Mouse (Mus musculus) c-Kit-positive CD71-positive TER-119-negative erythroid progenitor cells, embryonic 14.5 days (primary cell): ENCODE results near the gene Inafm2.

ENCODE experiments used
- DNase-seq: peaks from one replicate; pipeline ENCODE4 v3.0.0-alpha.2; 2013; ENCODE audit warnings: low read depth

The Inafm2 gene

GRCm38 (mm10) chr2:118726873-118727272 lies 18.7 kb upstream of the Inafm2 start:
- no peak for DNase-seq

DNA sequence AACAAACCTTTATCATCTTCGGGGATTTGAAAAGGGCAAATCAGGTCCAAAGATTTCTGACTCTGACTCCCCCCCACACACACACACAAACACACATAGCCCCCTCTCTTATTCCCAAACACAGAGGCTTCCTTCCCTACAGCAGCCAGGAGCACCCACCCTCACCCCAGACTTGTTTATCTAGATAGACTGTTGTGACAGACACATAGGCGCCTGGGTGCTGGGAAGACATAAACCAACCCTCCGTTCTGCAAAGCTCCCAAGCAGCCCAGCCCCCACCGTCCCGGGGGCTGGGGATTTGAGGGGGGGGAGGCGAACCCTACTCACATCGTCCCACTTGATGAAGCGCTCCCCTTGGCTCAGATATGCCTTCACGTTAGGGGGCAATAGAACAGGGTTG lies 17.6 kb upstream of the Inafm2 start:
- DNase-seq = no peak

DNA sequence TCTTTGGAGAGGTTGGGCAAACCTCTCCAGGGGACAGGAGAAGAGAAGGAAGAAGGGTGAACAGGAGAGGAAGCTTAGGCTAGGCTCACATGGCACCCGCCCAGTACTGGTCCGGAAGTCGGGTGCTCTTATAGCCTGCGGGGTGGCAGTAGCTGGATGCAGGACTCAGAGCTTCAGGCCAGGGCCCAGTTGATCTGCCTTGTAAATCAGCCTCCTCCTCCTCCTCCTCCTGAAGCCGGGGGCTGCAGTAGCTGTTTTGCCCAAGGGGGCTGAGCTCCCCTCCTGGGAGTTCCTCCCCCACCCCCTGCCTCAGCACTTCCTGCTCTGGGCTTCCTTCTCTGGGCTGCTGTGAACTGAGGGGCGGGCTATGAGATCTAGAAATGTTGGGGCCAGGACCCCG lies 17.2 kb upstream of the Inafm2 start, which contains the start of gene Plcb2:
Gene Plcb2, minus strand, starts transcription at position 102 of the 400 bp plus-strand sequence.
- DNase-seq = no peak

GRCm38 (mm10) chr2:118729194-118729593 lies 16.4 kb upstream of the Inafm2 start:
- DNase-seq = no peak

- no peak for DNase-seq
Measured at GRCm38 (mm10) chr2:118729816-118730621, 15.5 kb upstream of the Inafm2 start.

DNA sequence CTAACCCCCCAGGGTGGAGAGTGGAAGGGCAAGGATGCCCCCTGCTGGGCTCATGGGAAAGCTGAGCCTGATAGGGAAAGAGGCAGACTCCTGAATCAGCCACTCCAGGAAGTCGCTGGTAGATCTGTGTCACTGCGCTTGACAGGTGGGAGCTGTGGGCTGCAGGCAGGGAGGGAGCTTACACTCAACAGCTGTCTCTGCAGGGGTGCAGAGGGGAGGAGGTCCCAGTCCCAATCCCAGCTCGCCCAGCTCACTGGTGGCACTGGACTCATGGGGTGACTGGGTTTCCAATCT lies 15.0 kb upstream of the Inafm2 start:
- DNase-seq = no peak

GRCm38 (mm10) chr2:118731981-118732380 lies 13.6 kb upstream of the Inafm2 start:
- DNase-seq = no peak

DNA sequence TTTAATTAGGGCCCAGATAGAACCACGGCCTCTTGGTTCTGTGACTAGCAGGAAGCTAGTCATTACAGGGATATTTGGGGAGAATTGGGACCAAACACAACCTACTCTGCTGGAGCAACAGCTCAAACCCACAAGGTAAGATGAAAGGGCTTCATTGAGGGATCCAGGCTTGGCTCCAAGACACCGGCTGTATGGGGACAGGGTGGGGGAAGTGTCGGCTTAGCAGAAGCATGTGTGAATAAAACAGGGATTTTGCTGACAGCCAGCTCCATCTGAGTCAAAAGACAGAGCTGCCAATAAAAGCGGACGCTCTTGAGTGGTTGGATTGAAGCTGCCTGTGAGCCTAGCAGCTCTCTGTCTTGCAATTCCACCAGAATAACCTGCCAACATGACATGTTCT lies 12.2 kb upstream of the Inafm2 start:
- no peak for DNase-seq

- no peak for DNase-seq
Measured at GRCm38 (mm10) chr2:118740341-118740740, 5.2 kb upstream of the Inafm2 start.

DNA sequence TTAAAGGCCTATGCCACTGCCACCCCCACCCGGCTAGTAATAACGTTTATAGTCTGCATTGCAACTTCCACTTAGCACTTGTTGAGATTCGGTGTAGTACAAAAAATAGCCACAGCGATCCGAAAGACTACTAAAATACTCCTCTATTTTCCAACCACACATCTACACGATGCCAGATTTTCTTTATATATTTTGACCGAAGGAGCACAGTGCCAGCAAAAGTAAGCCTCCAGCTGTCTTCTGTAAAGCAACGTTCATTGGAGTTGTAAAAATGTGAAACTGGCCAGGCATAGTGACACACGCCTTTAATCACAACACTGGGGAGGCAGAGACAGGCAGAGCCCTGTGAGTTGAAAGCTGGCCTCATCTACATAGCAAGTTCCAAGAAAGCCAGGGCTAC lies 4.4 kb upstream of the Inafm2 start:
- no peak for DNase-seq

GRCm38 (mm10) chr2:118743261-118743943 lies 2.2 kb upstream of the Inafm2 start:
- no peak for DNase-seq

DNA sequence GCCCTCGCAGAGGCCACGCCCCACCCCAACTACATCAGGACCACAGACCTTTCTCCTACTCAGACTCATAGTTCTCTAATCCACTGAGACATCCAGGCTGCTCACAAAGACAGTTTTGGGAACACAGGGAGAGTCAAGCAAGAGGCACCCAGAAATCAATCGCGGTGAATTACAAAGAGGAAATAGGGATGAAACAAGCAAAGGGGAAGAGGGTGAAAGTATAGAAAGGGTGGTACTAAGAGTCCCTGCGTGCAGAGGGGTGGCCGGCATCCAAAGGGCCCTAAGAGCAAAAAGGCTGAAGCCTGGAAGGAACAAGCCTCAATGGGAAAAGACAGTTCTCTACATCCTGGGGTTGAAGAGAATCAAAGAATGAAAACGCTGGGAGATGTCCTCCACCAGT lies 937 bp upstream of the Inafm2 start:
- no peak for DNase-seq

- no peak for DNase-seq
Measured at GRCm38 (mm10) chr2:118745915-118746901, 650 bp downstream of the Inafm2 start.

- DNase-seq = no peak
Measured at GRCm38 (mm10) chr2:118747301-118747960, 1.9 kb downstream of the Inafm2 start.

- DNase-seq = no peak
Measured at GRCm38 (mm10) chr2:118749341-118749884, 3.9 kb downstream of the Inafm2 start.

DNA sequence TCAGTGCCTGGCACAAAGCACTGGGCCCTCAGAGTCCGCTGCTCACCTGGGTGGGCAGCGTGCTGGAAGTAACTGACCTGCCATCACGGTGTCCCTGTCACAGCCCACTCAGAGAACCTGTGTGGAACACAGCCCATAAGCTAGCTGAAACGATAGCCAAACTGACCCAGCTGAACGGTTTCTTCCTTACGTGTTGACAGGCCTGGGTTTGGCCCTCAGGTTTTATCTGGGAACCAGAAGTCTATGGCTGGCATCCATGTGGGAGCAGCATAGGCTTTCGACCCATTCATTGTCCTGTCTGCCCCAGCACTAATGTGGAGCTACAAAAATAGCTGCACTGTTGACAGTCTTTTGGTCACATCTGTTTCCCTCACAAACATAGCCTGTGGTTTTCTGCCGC lies 4.9 kb downstream of the Inafm2 start:
- no peak for DNase-seq

DNA sequence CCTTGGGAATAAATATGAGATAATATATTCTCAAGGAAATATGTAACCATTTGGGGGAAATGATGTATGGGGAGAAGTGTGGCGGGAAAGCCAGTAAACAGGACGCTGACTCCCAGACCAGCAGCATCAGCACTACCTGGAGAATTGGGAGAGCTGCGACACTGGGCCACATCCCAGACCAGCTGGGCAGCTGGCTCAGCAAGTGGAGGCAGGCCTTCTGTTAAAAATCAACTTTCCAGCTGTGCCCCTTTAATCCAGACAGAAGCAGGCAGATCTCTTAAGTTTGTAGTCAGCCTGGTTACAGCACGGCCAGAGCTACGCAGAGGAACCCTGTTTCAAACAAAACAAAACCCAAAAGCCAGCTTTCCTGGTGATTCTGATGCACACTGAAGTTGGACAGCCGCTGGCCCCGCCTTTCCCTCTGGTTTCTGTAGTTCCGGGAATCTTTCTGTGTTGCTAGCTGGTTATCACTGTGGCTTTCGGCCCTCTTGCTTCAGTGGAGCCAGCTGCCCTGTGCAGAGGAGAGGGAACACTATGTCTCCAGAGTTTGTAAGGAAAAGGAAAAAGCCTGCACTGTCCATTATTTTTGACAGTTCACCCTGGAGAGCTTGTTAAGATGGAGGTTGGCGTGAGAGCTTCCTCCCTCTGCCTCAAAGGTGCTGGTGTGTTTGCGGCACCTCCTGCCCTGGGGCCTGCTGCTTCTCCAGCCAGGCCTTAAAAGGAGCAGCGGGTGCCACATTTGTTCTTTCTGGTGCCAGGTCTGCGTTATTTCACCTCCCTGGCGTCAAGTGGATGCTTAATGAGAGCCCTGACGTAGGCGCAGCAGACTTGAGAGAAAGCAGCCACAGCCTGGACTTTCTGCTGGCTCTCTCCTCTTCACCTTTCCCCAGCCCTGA lies 6.6 kb downstream of the Inafm2 start:
- no peak for DNase-seq

GRCm38 (mm10) chr2:118752792-118753108 lies 7.2 kb downstream of the Inafm2 start:
- DNase-seq = no peak

DNA sequence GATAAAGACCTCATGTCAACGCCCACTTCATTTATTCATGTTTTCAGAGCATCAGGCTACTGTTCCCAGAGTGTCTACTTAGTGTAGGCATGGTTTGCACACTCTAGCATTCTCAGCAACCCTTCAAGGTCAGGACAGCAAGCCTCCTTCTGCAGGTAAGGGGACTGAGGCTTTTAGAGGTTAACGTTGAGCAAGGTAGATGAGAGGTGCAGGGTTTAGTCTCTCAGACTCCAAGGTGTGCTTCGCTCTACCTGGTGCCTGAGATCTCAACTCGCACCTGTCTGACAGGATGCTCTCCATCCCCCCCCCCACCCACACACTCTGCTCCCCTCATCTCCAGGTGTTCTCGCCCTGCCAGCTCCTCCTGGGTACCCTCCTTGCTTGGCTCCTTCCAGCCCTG lies 8.6 kb downstream of the Inafm2 start:
- DNase-seq = no peak

DNA sequence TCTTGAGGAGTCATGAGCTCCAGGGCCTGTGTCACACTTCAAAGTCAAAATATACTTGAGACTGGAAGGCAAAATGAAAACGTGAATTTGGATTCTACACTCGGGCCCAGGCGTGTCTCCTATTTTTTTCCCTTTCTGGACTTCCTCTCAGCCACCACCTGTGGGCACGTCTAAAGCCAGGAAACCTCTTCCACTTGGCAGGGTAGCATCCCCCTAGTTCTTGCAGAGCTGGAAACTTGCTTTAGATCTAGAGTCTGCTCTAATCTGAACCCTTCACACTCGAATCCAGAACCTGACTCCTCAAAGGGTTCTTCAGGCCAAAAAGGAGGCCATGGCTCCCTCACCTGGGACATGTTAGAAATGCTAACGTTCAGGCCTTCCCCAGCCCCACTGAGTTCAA lies 9.8 kb downstream of the Inafm2 start:
- no peak for DNase-seq

DNA sequence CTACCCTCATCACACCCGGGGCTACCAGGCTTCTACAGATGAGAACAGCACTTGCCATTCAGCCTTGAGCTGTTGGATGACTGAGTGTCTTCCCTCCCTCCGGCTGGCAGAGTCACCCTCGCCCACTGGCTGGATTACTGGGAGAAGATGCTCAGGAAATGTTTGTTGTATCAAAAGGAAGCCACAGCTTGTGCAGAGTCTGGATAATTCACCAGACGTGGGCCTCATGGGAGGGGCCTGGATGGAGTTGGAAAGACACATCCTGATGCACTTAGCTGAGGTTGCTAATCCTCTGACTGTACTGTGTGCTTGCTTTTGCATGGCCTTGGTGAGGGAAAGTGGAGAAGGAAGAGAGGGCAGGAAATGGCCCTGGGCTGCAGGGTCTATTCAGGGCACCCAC lies 10.5 kb downstream of the Inafm2 start:
- no peak for DNase-seq
